Mouse (Mus musculus) kidney, postnatal 0 days (tissue): ENCODE data around the gene Mroh2a. TPM values are rescaled to one million over a fixed set of nuclear protein-coding genes. Genes with fewer than 3 reads are reported as not detected.

Experiments
- ATAC-seq: fragments of 200-750 bp; cut with Nextera tagmentation; replicated peaks from 2 replicates; pipeline ENCODE4 v1.8.0; 2017; ENCODE audit warnings: low read depth, moderate number of reproducible peaks, moderate TSS enrichment, moderate library complexity; ENCODE audit not compliant: low FRiP score
- DNase-seq: peaks from one replicate; pipeline ENCODE4 v3.0.0-alpha.2; 2016; ENCODE audit warnings: low spot score
- H3K27ac ChIP-seq: fragments of 300-500 bp; sonication (generic); 2 replicates; pipeline ENCODE4 v1.5.1; 2014; ENCODE audit warnings: mild to moderate bottlenecking
- H3K27me3 ChIP-seq: fragments of 300-500 bp; sonication (generic); 2 replicates; pipeline ENCODE4 v1.6.1; 2014; ENCODE audit warnings: low read length, mixed read lengths; ENCODE audit not compliant: insufficient read depth
- H3K36me3 ChIP-seq: fragments of 300-500 bp; sonication (generic); 2 replicates; pipeline ENCODE4 v1.6.1; 2014; ENCODE audit warnings: low read length, mixed read lengths; ENCODE audit not compliant: insufficient read depth
- H3K4me1 ChIP-seq: fragments of 300-500 bp; sonication (generic); replicated peaks from 2 replicates; pipeline ENCODE4 v1.6.1; 2014; ENCODE audit warnings: antibody characterized with exemption, low read length, mixed read lengths; ENCODE audit not compliant: insufficient read depth
- H3K4me2 ChIP-seq: fragments of 300-500 bp; sonication (generic); 2 replicates; pipeline ENCODE4 v1.6.1; 2014; ENCODE audit warnings: mild to moderate bottlenecking, low read length, moderate library complexity, mixed read lengths
- H3K4me3 ChIP-seq: fragments of 300-500 bp; sonication (generic); replicated peaks from 2 replicates; pipeline ENCODE4 v1.5.1; 2014; ENCODE audit warnings: low read depth, low read length
- H3K9ac ChIP-seq: fragments of 300-500 bp; sonication (generic); 2 replicates; pipeline ENCODE4 v1.6.1; 2014; ENCODE audit warnings: low read depth, low read length
- H3K9me3 ChIP-seq: fragments of 300-500 bp; sonication (generic); replicated peaks from 2 replicates; pipeline ENCODE4 v1.6.1; 2016; ENCODE audit warnings: low read length, inconsistent platforms, mixed read lengths
- CTCF ChIP-seq: IDR thresholded peaks from 2 replicates; pipeline ENCODE4 v1.5.1; 2016; ENCODE audit warnings: antibody characterized with exemption, low read depth, mild to moderate bottlenecking, moderate library complexity
- WGBS: fragments of 180-500 bp; shearing (Covaris S2); extraction: QIAGEN DNeasy Blood & Tissue Kit; methylation state at CpG from one replicate; pipeline ENCODE4 v1.1.7; 2014; 5-methylcytosine and 5-hydroxymethylcytosine counted together
- polyA plus RNA-seq: library from polyadenylated mRNA; unstranded; fragments of >200 nt; fragmentation: Nextera tagmentation; extraction: Ambion mirVana; gene quantifications from 2 replicates; pipeline ENCODE4 v1.2.1, GENCODE M21; 2015

The Mroh2a gene
- polyA plus RNA-seq, 1 experiment from 2014 or later, result 0.66 TPM

- Histone ChIP-seq H3K36me3 (no peaks in the 10 kb centered on the region), H3K4me3 (no peak overlapping the region), H3K4me2 (no peak overlapping the region), H3K9ac (no peak overlapping the region), H3K27ac (no peak overlapping the region), H3K27me3 (no peaks in the 10 kb centered on the region), H3K4me1 (no peaks in the 10 kb centered on the region; the same call in 1 of the 2 replicates), H3K9me3 (no peaks in the 10 kb centered on the region)
- 65% methylated on average over 2 of the region's 2 CpGs for WGBS
- no peak; the same call in 1 of the 2 replicates for ATAC-seq
- no peak for DNase-seq
- no peak for TF ChIP-seq CTCF
These were observed 26.8 kb upstream of the Mroh2a start for GRCm38 (mm10) chr1:88199996-88200395.

GRCm38 (mm10) chr1:88200456-88200855, 26.3 kb upstream of the Mroh2a start, which contains the start of gene Ugt1a2:
Gene Ugt1a2 (plus strand): TSS chr1:88200601.
- Histone ChIP-seq H3K4me2 (0 out of 2 replicates have a peak within 1 kb of the TSS, but pooled peaks have one; percentile 5), H3K27ac (peak within 1 kb of the TSS; percentile 52; the same call in 1 of the 2 replicates), H3K9ac (no peak within 1 kb of the TSS), H3K27me3 (no peaks in the 10 kb centered on the region), H3K9me3 (no peaks in the 10 kb centered on the region), H3K36me3 (no peaks in the 10 kb centered on the region), H3K4me3 (no peak within 1 kb of the TSS), H3K4me1 (peaks cover 4% of the 10 kb centered on the region; the same call in 1 of the 2 replicates)
- ATAC-seq, result no peak; the same call in 1 of the 2 replicates
- WGBS, result 58% methylated on average over 7 of the region's 7 CpGs
- peak; percentile 37 for DNase-seq
- no peak for TF ChIP-seq CTCF

DNA sequence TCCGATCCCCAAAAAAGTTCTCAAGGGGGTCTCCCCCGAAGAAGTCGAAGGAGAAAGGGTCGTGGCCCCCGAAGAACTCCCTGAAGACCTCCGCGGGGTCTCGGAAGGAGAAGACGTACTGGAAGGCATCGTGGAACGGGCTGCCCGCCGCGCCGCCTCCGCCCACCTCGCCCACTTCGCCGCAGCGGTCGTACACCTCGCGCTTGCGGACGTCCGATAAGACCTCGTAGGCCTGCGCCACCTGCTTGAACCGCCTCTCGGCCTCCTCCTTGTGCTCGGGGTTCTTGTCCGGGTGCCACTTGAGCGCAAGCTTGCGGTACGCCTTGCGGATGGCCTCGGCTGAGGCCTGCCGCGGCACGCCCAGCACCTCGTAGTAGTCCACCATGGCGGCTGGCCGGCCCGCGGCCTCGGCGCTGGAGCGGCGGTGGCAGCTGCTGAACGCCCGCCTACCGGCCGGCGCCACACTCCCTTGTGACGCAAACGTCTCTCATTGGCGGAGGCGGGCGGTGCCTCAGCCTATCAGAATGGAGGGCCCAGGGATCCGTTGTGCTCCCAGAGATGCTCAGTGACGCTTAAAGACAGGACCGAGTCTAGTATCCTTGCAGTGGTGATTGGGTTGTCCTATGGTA, 21.4 kb upstream of the Mroh2a start, which contains the start of gene Dnajb3:
Dnajb3 (minus strand) TSS at position 489 of the 629 bp plus-strand sequence.
- no peaks in the 10 kb centered on the region for H3K9me3 ChIP-seq
- H3K27me3 ChIP-seq, result no peaks in the 10 kb centered on the region
- no peak within 1 kb of the TSS for H3K27ac ChIP-seq
- 9% methylated on average over 62 of the region's 62 CpGs for WGBS
- peak within 1 kb of the TSS; percentile 60 for H3K9ac ChIP-seq
- H3K4me2 ChIP-seq, result peak within 1 kb of the TSS; percentile 65
- peak within 1 kb of the TSS; percentile 31 for H3K4me3 ChIP-seq
- peak; percentile 91 for ATAC-seq
- no peaks in the 10 kb centered on the region for H3K36me3 ChIP-seq
- H3K4me1 ChIP-seq, result peaks cover 4% of the 10 kb centered on the region; the same call in 1 of the 2 replicates
- no peak for TF ChIP-seq CTCF
- DNase-seq, result peak; percentile 78

GRCm38 (mm10) chr1:88206843-88207479, 19.8 kb upstream of the Mroh2a start:
- H3K4me2 ChIP-seq, result no peak overlapping the region
- H3K36me3 ChIP-seq, result no peaks in the 10 kb centered on the region
- peaks cover 4% of the 10 kb centered on the region; the same call in 1 of the 2 replicates for H3K4me1 ChIP-seq
- H3K27ac ChIP-seq, result no peak overlapping the region
- DNase-seq (no peak), ATAC-seq (no peak)
- TF ChIP-seq CTCF, result no peak
- no peaks in the 10 kb centered on the region for H3K27me3 ChIP-seq
- no peak overlapping the region for H3K4me3 ChIP-seq
- no peak overlapping the region for H3K9ac ChIP-seq
- 86% methylated on average over 2 of the region's 2 CpGs for WGBS
- peaks cover 7% of the 10 kb centered on the region; the same call in 1 of the 2 replicates for H3K9me3 ChIP-seq

DNA sequence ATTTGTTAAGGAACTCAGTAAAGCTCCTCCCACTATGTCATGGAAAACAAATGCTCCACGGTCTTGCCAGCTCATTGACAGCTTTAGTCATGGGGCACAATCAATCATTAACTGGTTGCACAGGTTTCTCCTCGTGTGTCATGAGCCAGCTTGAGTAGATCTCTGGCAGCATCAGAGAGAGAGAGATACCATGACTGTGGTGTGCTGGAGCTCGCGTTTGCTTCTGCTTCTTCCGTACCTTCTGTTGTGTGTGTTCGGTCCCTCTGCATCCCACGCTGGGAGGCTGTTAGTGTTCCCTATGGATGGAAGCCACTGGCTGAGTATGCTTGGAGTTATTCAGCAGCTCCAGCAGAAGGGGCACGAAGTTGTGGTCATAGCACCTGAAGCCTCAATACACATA, 15.0 kb upstream of the Mroh2a start, which contains the start of gene Ugt1a1:
Ugt1a1 (plus strand) TSS at position 148 of the 400 bp plus-strand sequence.
- H3K4me1 ChIP-seq, result no peaks in the 10 kb centered on the region
- H3K4me3 ChIP-seq, result no peak within 1 kb of the TSS
- no peaks in the 10 kb centered on the region for H3K27me3 ChIP-seq
- WGBS, result 69% methylated on average over 8 of the region's 8 CpGs
- peak; percentile 6; the same call in 1 of the 2 replicates for ATAC-seq
- H3K9ac ChIP-seq, result no peak within 1 kb of the TSS
- H3K36me3 ChIP-seq, result no peaks in the 10 kb centered on the region
- no peak within 1 kb of the TSS for H3K4me2 ChIP-seq
- no peak within 1 kb of the TSS for H3K27ac ChIP-seq
- peaks cover 47% of the 10 kb centered on the region for H3K9me3 ChIP-seq
- no peak for TF ChIP-seq CTCF
- peak; percentile 41 for DNase-seq

DNA sequence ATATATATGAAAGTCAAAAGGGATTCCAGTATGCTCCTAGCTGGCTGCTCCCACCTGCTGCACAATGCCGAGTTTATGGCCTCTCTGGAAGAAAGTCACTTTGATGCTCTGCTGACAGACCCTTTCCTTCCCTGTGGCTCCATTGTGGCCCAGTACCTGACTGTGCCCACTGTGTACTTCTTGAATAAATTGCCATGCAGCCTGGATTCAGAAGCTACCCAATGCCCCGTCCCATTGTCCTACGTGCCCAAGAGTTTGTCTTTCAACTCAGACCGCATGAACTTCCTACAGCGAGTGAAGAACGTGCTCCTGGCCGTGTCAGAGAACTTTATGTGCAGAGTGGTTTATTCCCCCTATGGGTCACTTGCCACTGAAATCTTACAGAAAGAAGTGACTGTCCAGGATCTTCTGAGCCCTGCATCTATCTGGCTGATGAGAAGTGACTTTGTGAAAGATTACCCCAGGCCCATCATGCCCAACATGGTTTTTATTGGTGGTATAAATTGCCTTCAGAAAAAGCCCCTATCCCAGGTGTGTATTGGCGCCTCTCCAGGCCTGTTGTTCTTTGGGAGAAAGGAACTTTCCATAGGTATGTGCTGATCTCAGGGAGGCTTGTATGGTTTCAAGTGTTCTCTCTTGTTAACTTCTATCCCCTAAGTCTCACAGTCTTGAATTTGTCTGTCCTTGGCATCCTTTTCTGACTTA, 14.3 kb upstream of the Mroh2a start:
- Histone ChIP-seq H3K4me1 (no peaks in the 10 kb centered on the region), H3K4me3 (no peak overlapping the region), H3K4me2 (no peak overlapping the region), H3K27ac (no peak overlapping the region), H3K9ac (no peak overlapping the region), H3K9me3 (peaks cover 54% of the 10 kb centered on the region), H3K36me3 (no peaks in the 10 kb centered on the region), H3K27me3 (no peaks in the 10 kb centered on the region)
- 60% methylated on average over 8 of the region's 8 CpGs for WGBS
- ATAC-seq (0 out of 2 replicates have a peak, but pooled peaks have one; percentile 9), DNase-seq (peak; percentile 11)
- TF ChIP-seq CTCF, result no peak
